In the genomic region with DNA sequence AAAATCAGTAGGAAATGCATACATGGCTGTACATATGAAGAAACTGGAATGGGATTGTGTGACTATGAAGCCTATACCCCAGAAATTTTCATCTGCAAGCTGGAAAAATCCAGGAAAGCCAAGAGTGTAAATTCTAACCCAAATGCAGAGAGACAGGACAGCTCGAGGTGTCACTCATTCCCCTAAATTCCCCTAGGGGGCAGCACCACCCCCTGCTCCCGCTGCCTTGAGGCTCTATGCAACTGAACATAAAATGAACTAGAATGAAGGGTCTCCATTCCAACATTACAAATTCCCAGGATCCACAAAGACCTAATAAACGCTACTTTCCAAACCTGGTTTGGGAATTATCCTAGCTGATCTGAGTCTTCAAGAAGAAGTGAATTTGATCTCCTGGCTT, we compare ENCODE assay signal across 8 mouse cellular contexts. TPM values are rescaled to one million over a fixed set of nuclear protein-coding genes. Genes with fewer than 3 reads are reported as not detected.
A peak's percentile ranks its signal among the peaks of the same experiment; 100 is the strongest.
DNase-seq lines count a peak whose midpoint lies in the region; ATAC-seq and TF ChIP-seq lines count a peak whose summit lies in the region.

No protein-coding gene starts in this region.

- DNase-seq in heart, postnatal 10 days = peak; percentile 44 to 61
- no peak for DNase-seq in heart, embryonic 10.5 days (ENCODE audit: low spot score)
- peak; percentile 27 to 66 for DNase-seq in spleen, postnatal 4 days (ENCODE audit: low spot score in 2 of 2)
- no peak for DNase-seq in spleen, postnatal 14 days (ENCODE audit: low spot score in 2 of 2)
- peak; percentile 22 for DNase-seq in cerebellum, adult 11 months
- DNase-seq in frontal cortex, postnatal 36 days (ENCODE audit: low spot score in 2 of 2) = peak; percentile 26 to 40
- peak; percentile 53 for DNase-seq in lung, postnatal 0 days (ENCODE audit: low spot score)
- no peak for DNase-seq in c-Kit-positive CD71-positive TER-119-positive erythroid progenitor cells, embryonic 14.5 days (ENCODE audit: low spot score)

- H3K36me3 ChIP-seq in heart, embryonic 10.5 days = no peaks in the 10 kb centered on the region
- no peaks in the 10 kb centered on the region for H3K36me3 ChIP-seq in lung, postnatal 0 days (ENCODE audit: insufficient read depth, low read length)

- H3K4me3 ChIP-seq in heart, embryonic 10.5 days = no peak overlapping the region
- no peak overlapping the region for H3K4me3 ChIP-seq in lung, postnatal 0 days (ENCODE audit: low read depth, low read length)

- TF ChIP-seq EP300 in lung, postnatal 0 days (IDR thresholded peaks at IDR 0.05) = no peak

- H3K9me3 ChIP-seq in heart, embryonic 10.5 days = no peaks in the 10 kb centered on the region
- H3K9me3 ChIP-seq in lung, postnatal 0 days (ENCODE audit: low read length) = no peaks in the 10 kb centered on the region

- intact Hi-C loops in heart, postnatal 10 days (cut with DNase I) = loop anchor here (2.0 to 5.0 kb wide), 3 partner anchors 46 to 128 kb away; a partner anchor contains a TSS

- no peak overlapping the region for H3K4me2 ChIP-seq in lung, postnatal 0 days (replicated peaks; ENCODE audit: low read depth, low read length)

- peaks cover 4% of the 10 kb centered on the region; the same call in 1 of the 2 replicates for H3K4me1 ChIP-seq in heart, embryonic 10.5 days
- no peaks in the 10 kb centered on the region for H3K4me1 ChIP-seq in lung, postnatal 0 days (ENCODE audit: insufficient read depth, low read depth, low read length)

- no peaks in the 10 kb centered on the region for H3K27me3 ChIP-seq in heart, embryonic 10.5 days (ENCODE audit: insufficient read depth, poor library complexity, severe bottlenecking)
- H3K27me3 ChIP-seq in lung, postnatal 0 days (replicated peaks; ENCODE audit: insufficient read depth, low read length) = no peaks in the 10 kb centered on the region

- H3K9ac ChIP-seq in lung, postnatal 0 days (replicated peaks; ENCODE audit: low read depth) = no peak overlapping the region

- ATAC-seq in lung, postnatal 0 days = no peak

- no peak overlapping the region for H3K27ac ChIP-seq in heart, embryonic 10.5 days
- H3K27ac ChIP-seq in lung, postnatal 0 days (ENCODE audit: low read length) = no peak overlapping the region

- TF ChIP-seq CTCF in lung, postnatal 0 days (IDR thresholded peaks at IDR 0.05) = peak; percentile 86

- 16% methylated on average over 3 of the region's 3 CpGs for WGBS in heart, embryonic 10.5 days
- WGBS in lung, postnatal 0 days = 2% methylated on average over 3 of the region's 3 CpGs

RNA-seq across cellular contexts. Expression of a gene that starts 48.1 kb away (rescaled TPM):
- total RNA-seq in heart, postnatal 10 days (2021) = 100 to 1,000 TPM; 289 to 290 TPM
- 25.8 and 36.2 TPM in 2 replicates for polyA plus RNA-seq in heart, embryonic 10.5 days (2016; fragmentation: Nextera tagmentation; extraction: Ambion mirVana)
- polyA plus RNA-seq in lung, postnatal 0 days (2015; fragmentation: Nextera tagmentation; extraction: Ambion mirVana) = 3.9 and 4.4 TPM in 2 replicates

Comparison
In these comparisons a context has a peak if more than half of its experiments do, and no peak if none do; other contexts are left out.
1. DNase-seq: peak in heart, postnatal 10 days (2 of 2), spleen, postnatal 4 days (2 of 2), cerebellum, adult 11 months (single experiment), frontal cortex, postnatal 36 days (2 of 2) and lung, postnatal 0 days (single experiment); none in heart, embryonic 10.5 days (single experiment), spleen, postnatal 14 days (0 of 2) and c-Kit-positive CD71-positive TER-119-positive erythroid progenitor cells, embryonic 14.5 days (single experiment).